Mouse (Mus musculus): Measurements from ENCODE around the gene Fance. TPM values are rescaled to one million over a fixed set of nuclear protein-coding genes. Genes with fewer than 3 reads are reported as not detected.
A peak's percentile ranks its signal among the peaks of the same experiment; 100 is the strongest.
"Not testable (repeated sequence)": the region's sequence is repeated elsewhere in the genome, so short reads cannot be mapped to it uniquely, and the experiment has no call there.

The Fance gene
- polyA plus RNA-seq, 1 experiment from 2014 or later = 36.5 TPM

GRCm38 (mm10) chr17:28349264-28349880 is 36.1 kb downstream of the Fance start:
- 6% methylated on average over 12 of the region's 13 CpGs for WGBS
- H3K27ac ChIP-seq = peak overlapping the region; percentile 99
- no peaks in the 10 kb centered on the region; the same call in 1 of the 2 replicates for H3K27me3 ChIP-seq
- peak overlapping the region; percentile 97 for H3K9ac ChIP-seq (replicated peaks)
- peak overlapping the region; percentile 93 for H3K4me3 ChIP-seq (replicated peaks)
- H3K4me1 ChIP-seq (replicated peaks) = peaks cover 63% of the 10 kb centered on the region
- ATAC-seq (ENCODE audit: insufficient number of reproducible peaks, insufficient read depth, low FRiP score, low TSS enrichment, low read depth) = no peak
- peak overlapping the region; percentile 91 for H3K4me2 ChIP-seq
- H3K36me3 ChIP-seq = no peaks in the 10 kb centered on the region
- no peaks in the 10 kb centered on the region for H3K9me3 ChIP-seq

GRCm38 (mm10) chr17:28349901-28350465 is 36.7 kb downstream of the Fance start:
- H3K9me3 ChIP-seq = no peaks in the 10 kb centered on the region
- peak; percentile 6; the same call in 1 of the 2 replicates for ATAC-seq (ENCODE audit: insufficient number of reproducible peaks, insufficient read depth, low FRiP score, low TSS enrichment, low read depth)
- H3K36me3 ChIP-seq = no peaks in the 10 kb centered on the region
- H3K4me3 ChIP-seq (replicated peaks) = peak overlapping the region; percentile 93
- peaks cover 57% of the 10 kb centered on the region for H3K4me1 ChIP-seq (replicated peaks)
- under 1% methylated on average over 51 of the region's 54 CpGs for WGBS
- H3K27ac ChIP-seq = peak overlapping the region; percentile 99
- H3K9ac ChIP-seq (replicated peaks) = peak overlapping the region; percentile 97
- no peaks in the 10 kb centered on the region; the same call in 1 of the 2 replicates for H3K27me3 ChIP-seq
- H3K4me2 ChIP-seq = peak overlapping the region; percentile 91

- Histone ChIP-seq H3K27ac (peak within 1 kb of the TSS; percentile 99), H3K9me3 (no peaks in the 10 kb centered on the region), H3K4me2 (peak within 1 kb of the TSS; percentile 91), H3K4me1 (replicated peaks) (peaks cover 50% of the 10 kb centered on the region), H3K27me3 (no peaks in the 10 kb centered on the region; the same call in 1 of the 2 replicates), H3K4me3 (replicated peaks) (peak within 1 kb of the TSS; percentile 93), H3K36me3 (no peaks in the 10 kb centered on the region), H3K9ac (replicated peaks) (peak within 1 kb of the TSS; percentile 97)
- ATAC-seq (ENCODE audit: insufficient number of reproducible peaks, insufficient read depth, low FRiP score, low TSS enrichment, low read depth) = peak; percentile 84
- WGBS = under 1% methylated on average over 67 of the region's 73 CpGs
These were observed 37.4 kb downstream of the Fance start, which contains the start of gene Tead3 for GRCm38 (mm10) chr17:28350466-28351352. Gene Tead3 (minus strand): TSS chr17:28350817.

- peak overlapping the region; percentile 93 for H3K4me3 ChIP-seq (replicated peaks)
- H3K9ac ChIP-seq (replicated peaks) = peak overlapping the region; percentile 97
- peak overlapping the region; percentile 99 for H3K27ac ChIP-seq
- H3K4me1 ChIP-seq (replicated peaks) = peaks cover 43% of the 10 kb centered on the region
- H3K36me3 ChIP-seq = no peaks in the 10 kb centered on the region
- no peaks in the 10 kb centered on the region; the same call in 1 of the 2 replicates for H3K27me3 ChIP-seq
- H3K4me2 ChIP-seq = peak overlapping the region; percentile 91
- H3K9me3 ChIP-seq = no peaks in the 10 kb centered on the region
- peak; percentile 6 for ATAC-seq (ENCODE audit: insufficient number of reproducible peaks, insufficient read depth, low FRiP score, low TSS enrichment, low read depth)
- WGBS = 2% methylated on average over 29 of the region's 29 CpGs
These were observed 38.1 kb downstream of the Fance start for GRCm38 (mm10) chr17:28351353-28351890.

- H3K9ac ChIP-seq (replicated peaks) = peak overlapping the region; percentile 97
These were observed 38.7 kb downstream of the Fance start for GRCm38 (mm10) chr17:28352018-28352417.

GRCm38 (mm10) chr17:28355871-28356270 is 42.6 kb downstream of the Fance start:
- Histone ChIP-seq H3K4me2 (no peak overlapping the region), H3K9ac (replicated peaks) (no peak overlapping the region), H3K27ac (no peak overlapping the region), H3K27me3 (peaks cover 36% of the 10 kb centered on the region), H3K9me3 (peaks cover 3% of the 10 kb centered on the region; the same call in 1 of the 2 replicates), H3K4me1 (replicated peaks) (peaks cover 12% of the 10 kb centered on the region), H3K4me3 (replicated peaks) (no peak overlapping the region), H3K36me3 (no peaks in the 10 kb centered on the region)
- WGBS = 89% methylated on average over 12 of the region's 12 CpGs
- no peak for ATAC-seq (ENCODE audit: insufficient number of reproducible peaks, insufficient read depth, low FRiP score, low TSS enrichment, low read depth)

More at GRCm38 (mm10) chr17:28352018-28352417, 38.7 kb downstream of the Fance start:
- peak overlapping the region; percentile 93 for H3K4me3 ChIP-seq (replicated peaks)
- H3K4me2 ChIP-seq = peak overlapping the region; percentile 91
- no peaks in the 10 kb centered on the region for H3K36me3 ChIP-seq
- peak overlapping the region; percentile 99 for H3K27ac ChIP-seq
- H3K9me3 ChIP-seq = no peaks in the 10 kb centered on the region
- no peak for ATAC-seq (ENCODE audit: insufficient number of reproducible peaks, insufficient read depth, low FRiP score, low TSS enrichment, low read depth)
- H3K27me3 ChIP-seq = no peaks in the 10 kb centered on the region; the same call in 1 of the 2 replicates
- WGBS = 13% methylated on average over 11 of the region's 11 CpGs
- peaks cover 37% of the 10 kb centered on the region for H3K4me1 ChIP-seq (replicated peaks)

- H3K4me3 ChIP-seq (replicated peaks); ATAC-seq (ENCODE audit: insufficient number of reproducible peaks, insufficient read depth, low FRiP score, low TSS enrichment, low read depth); H3K27ac ChIP-seq; H3K36me3 ChIP-seq; H3K9me3 ChIP-seq; H3K4me2 ChIP-seq; H3K9ac ChIP-seq (replicated peaks): not testable (repeated sequence)
- 20% methylated on average over 24 of the region's 24 CpGs for WGBS
- Histone ChIP-seq H3K4me1 (replicated peaks) (peaks cover 17% of the 10 kb centered on the region), H3K27me3 (peaks cover 61% of the 10 kb centered on the region)
These were observed 45.4 kb downstream of the Fance start for GRCm38 (mm10) chr17:28358576-28359261.

- Histone ChIP-seq H3K9ac (replicated peaks) (no peak overlapping the region), H3K36me3 (no peaks in the 10 kb centered on the region), H3K9me3 (peaks cover 3% of the 10 kb centered on the region; the same call in 1 of the 2 replicates), H3K4me2 (no peak overlapping the region), H3K27ac (no peak overlapping the region), H3K4me1 (replicated peaks) (peaks cover 30% of the 10 kb centered on the region), H3K27me3 (peaks cover 79% of the 10 kb centered on the region), H3K4me3 (replicated peaks) (no peak overlapping the region)
- ATAC-seq (ENCODE audit: insufficient number of reproducible peaks, insufficient read depth, low FRiP score, low TSS enrichment, low read depth) = no peak
- 83% methylated on average over 9 of the region's 9 CpGs for WGBS
These were observed 47.4 kb downstream of the Fance start for GRCm38 (mm10) chr17:28360531-28361277.

GRCm38 (mm10) chr17:28361921-28362652 is 48.8 kb downstream of the Fance start:
- no peaks in the 10 kb centered on the region for H3K36me3 ChIP-seq
- ATAC-seq (ENCODE audit: insufficient number of reproducible peaks, insufficient read depth, low FRiP score, low TSS enrichment, low read depth) = no peak
- H3K4me1 ChIP-seq (replicated peaks) = peaks cover 30% of the 10 kb centered on the region
- peak overlapping the region; percentile 67 for H3K4me2 ChIP-seq
- H3K9ac ChIP-seq (replicated peaks) = peak overlapping the region; percentile 54
- WGBS = 36% methylated on average over 11 of the region's 11 CpGs
- H3K27me3 ChIP-seq = peaks cover 84% of the 10 kb centered on the region
- 0 out of 2 replicates have a peak overlapping the region, but pooled peaks have one; percentile 12 for H3K27ac ChIP-seq
- peaks cover 3% of the 10 kb centered on the region; the same call in 1 of the 2 replicates for H3K9me3 ChIP-seq
- peak overlapping the region; percentile 40 for H3K4me3 ChIP-seq (replicated peaks)
